Mouse (Mus musculus) megakaryocyte-erythroid progenitor cell, adult 5-6 weeks (primary cell): ENCODE measurements around the gene Zfp800. TPM values are rescaled to one million over a fixed set of nuclear protein-coding genes. Genes with fewer than 3 reads are reported as not detected.

ENCODE experiments used
- ATAC-seq: replicated peaks from 2 replicates; pipeline ENCODE4 v1.8.0; 2016; ENCODE audit warnings: mild to moderate bottlenecking, inconsistent platforms; ENCODE audit not compliant: severe bottlenecking, poor library complexity, low FRiP score, low TSS enrichment
- total RNA-seq, 2 experiments: library from RNA; stranded (forward) in 1 of 2; stranded (reverse) in 1 of 2; fragments of 200-1000, 215-1000 nt in 1 of 2; fragments of >200 nt in 1 of 2; fragmentation: Nextera tagmentation in 1 of 2; gene quantifications; 2 replicates each; pipeline ENCODE4 v1.2.3; 2014 to 2017

The Zfp800 gene
- total RNA-seq (2014; fragmentation: Nextera tagmentation), result 73.2 and 81.9 TPM in 2 replicates
- 112 and 158 TPM in 2 replicates for total RNA-seq (2017)

DNA sequence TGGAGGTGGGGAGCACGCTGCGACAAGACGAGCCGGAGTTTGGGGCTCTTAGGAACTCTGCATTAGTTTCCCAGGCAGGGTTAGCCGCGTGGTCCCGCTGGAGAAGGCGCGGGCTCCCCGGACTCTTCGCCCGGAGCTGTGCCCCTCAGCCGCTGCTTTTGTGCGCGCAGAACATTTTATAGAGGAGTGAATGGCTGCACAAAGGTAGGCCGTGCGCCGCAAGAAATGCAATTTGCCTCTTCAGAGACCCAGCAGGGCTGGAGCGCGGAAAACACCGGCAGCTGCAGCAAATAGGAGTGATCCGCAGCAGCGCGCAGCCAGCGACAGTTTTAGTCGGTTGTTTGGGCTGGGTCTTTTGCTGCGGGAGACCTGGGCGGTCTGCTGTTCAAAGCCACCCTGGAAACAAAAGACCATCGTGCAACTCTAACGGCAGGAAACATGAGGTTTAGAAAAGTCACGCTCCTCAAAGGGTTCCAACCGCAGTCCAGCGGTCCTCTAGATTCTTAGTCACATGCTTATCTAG, at the start of gene Zfp800:
Gene Zfp800 (minus strand): TSS at position 325 of the 523 bp plus-strand sequence.
- peak; percentile 51 for ATAC-seq

GRCm38 (mm10) chr6:28431538-28431855, 33.7 kb upstream of the Zfp800 start:
- no peak for ATAC-seq

DNA sequence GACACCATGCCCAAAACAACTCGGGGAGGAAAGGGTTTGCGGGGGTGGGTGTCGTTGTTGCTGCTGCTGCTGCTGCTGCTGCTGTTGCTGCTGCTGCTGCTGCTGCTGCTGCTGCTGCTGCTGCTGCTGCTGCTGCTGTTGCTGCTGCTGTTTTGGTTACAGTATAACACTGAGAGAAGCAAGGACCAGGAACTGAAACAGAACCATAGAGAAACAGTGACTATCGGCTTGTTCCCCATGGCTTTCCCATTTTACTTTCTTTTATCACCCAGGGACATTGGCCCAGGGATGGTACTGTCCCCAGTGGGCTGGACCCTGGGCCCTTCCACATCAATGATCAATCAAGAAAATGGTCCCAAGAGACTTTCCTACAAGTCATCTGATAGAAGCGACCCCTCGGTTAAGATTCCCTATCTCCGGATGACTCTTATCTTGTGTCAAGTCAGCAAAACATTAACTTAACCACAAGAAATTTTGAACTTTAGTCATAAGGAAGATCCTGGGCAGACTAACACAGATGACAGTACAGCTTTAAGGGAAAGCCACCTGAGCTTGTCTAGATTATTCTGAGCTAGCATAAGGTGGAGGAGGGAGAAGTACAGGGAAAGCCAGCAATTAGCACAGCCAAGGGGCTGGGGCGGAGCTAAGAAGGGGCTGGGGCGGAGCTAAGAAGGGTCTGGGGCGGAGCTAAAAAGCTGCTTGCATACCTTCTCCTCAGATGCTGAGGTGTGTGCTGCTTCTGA, 33.2 kb upstream of the Zfp800 start:
- ATAC-seq, result no peak

GRCm38 (mm10) chr6:28429870-28430269, 32.1 kb upstream of the Zfp800 start:
- ATAC-seq, result no peak

DNA sequence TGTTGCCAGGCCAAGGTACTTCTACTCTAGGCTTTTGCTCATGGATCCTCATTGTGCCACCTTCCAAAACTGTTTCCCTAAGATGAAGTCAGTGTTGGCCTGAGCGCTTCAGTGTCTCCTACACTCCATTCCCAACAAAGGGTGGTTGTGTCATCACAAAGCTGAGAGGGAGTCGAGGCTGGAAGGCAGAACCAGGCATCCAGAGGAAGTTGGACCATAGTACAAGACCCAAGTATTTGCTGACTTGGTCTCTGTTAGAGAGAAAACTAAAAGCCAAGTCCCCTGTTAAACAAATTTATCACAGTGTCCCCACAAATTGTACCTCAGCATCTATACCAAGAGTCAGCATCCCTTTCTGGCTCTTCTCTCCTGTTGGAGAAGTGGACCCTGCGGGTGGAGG, 30.5 kb upstream of the Zfp800 start, which contains the start of gene Gcc1:
Gene Gcc1 (minus strand): TSS at position 101 of the 400 bp plus-strand sequence.
- ATAC-seq, result no peak

DNA sequence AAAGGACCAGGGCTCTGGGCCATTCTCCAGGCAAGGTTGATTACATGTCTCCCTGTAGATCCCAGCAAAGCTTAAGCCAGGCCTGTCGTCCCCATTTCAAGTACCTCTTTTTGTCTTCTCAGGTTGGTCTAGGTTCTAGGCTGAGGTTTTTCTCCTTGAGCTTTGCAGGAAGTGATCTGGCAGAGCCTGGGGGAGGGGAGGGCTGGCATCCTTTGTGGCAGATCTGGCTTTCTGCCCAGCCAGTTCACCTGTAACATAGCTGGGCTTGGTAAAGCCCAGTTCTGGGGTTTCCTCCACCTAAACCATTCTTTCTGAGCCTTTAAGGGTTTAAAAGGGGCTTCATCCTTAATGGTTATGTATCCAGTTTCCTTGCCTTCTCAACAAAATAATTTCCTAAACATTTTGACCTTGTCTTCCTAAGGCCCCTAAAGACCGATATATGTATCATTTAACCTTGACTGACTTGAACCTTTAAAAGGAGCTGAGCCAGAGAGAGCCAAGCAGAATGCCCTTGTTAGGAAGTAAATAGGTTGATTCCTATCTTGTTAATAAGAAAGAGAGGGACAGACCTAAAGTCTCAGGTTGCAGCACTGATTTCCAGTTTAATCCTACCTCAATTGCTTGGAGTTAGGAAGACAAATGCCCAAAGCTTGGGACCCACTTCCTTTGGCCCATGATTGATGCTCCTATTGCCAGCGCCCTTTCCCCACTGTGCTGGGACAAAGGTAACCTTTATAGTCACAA, 29.5 kb upstream of the Zfp800 start, which contains the start of gene Fscn3:
Gene Fscn3 (plus strand): TSS at position 694 of the 744 bp plus-strand sequence.
- ATAC-seq, result no peak

- ATAC-seq, result no peak
Measured at GRCm38 (mm10) chr6:28425019-28425418, 27.2 kb upstream of the Zfp800 start.

GRCm38 (mm10) chr6:28423767-28424695, 26.2 kb upstream of the Zfp800 start:
- peak; percentile 29 for ATAC-seq

DNA sequence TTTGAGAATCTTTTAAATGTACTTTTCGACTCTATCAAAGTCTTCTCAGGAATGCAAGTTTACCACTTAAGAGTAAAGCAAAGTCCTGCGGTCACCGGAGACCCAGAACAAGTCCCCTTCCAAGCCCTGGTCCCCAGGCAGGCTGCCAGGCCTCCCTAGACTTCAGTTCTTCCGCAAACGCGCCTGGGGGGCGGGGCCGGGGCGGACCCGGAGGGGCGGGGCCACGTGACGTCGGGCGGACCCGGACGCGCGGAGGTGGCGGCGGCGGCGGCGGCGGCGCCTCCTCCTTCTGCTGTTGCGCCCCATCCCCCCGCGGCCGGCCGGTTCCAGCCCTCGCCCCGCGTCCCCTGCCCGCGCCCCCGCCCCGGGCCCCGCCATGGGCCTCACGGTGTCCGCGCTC, 25.5 kb upstream of the Zfp800 start, which contains the start of gene Arf5:
Gene Arf5 (plus strand): TSS at position 248 of the 400 bp plus-strand sequence.
- ATAC-seq, result peak; percentile 29

GRCm38 (mm10) chr6:28422651-28423290, 25.0 kb upstream of the Zfp800 start:
- no peak for ATAC-seq

DNA sequence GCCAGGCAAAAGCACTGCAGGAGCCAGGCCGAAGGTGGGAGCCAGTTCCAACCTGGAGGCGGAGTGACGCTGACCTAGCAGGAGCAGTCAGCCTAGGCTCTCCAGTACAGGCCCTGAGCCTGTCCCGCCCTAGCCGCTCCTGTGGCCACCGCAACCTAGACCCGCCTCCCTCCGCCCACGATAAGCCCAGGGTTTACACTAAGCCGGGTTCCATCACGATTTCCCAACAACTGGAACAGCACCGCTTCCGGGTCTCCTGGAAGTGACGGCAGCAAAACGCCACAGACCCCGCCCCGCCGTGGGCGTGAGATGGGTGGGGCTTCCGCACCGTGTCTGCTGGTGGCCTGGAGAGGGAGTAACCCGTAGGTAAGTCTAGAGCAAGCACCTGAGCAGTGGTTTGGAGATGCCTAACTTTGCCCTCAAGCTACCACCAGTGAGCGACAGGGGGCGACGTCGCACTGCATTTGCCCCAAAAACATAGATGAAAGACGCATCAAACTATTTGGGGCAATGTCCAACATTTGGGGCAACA, 23.7 kb upstream of the Zfp800 start:
- ATAC-seq, result peak; percentile 85

DNA sequence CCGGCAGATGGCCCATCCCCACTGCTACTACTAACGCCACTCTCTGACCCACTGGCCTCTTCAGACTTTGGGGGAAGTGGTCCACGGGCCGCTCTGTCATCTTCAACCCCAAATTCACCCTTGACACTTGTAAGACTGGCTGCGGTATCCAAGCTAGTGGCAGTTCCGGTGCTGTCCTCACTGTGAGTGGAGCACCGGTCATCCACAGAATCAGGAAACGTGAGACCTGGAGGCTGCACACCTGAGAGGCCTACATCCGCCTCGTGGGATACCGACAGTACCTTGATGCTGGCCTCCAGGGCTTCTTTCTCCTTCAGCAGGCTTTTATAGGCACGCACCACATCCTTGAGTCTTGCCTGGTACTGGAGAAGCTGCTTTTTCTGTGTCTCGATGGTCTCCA, 23.1 kb upstream of the Zfp800 start:
- ATAC-seq, result no peak

DNA sequence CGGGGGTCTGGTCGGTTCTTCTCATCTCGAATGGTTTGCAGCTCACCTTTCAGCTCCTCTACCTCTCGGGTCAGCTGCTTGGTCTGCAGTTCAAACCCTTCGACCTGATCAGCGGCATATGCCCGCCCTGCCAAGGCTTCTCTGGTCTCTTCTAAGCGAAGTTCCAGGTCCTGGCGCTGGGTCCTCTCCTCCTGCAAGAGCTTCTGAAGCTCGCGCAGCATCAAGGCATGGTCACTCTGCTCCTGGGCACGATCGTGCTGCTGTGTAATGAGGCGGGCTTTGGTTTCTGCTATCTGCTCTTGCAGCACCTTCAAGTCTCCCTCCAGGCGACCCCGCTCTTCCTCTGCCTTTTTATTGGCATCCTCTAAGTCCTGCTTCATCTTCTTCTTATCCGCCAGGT, 22.6 kb upstream of the Zfp800 start:
- ATAC-seq, result no peak

GRCm38 (mm10) chr6:28419673-28420072, 21.9 kb upstream of the Zfp800 start:
- 0 out of 2 replicates have a peak, but pooled peaks have one; percentile 6 for ATAC-seq

GRCm38 (mm10) chr6:28418449-28418848, 20.6 kb upstream of the Zfp800 start:
- ATAC-seq, result no peak

DNA sequence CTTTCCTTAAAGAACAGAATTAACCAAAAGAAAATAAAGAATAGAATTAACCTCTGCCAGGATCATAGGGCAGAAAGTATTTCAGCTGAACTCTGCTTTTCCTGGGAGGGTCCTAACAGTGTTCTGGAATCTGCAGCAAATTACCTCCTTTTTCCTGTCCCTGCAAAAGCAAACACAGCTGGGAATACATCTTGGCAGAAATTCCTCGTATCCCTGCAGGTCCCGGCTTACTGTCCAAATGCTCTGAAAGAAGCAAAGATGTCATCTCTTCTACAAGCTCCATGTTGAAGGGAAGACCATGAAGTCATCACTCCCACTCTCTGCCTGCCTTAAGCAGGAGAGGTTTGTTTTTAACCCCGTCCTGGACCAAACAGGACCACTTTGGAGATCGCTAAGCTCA, 19.2 kb upstream of the Zfp800 start:
- ATAC-seq, result no peak

DNA sequence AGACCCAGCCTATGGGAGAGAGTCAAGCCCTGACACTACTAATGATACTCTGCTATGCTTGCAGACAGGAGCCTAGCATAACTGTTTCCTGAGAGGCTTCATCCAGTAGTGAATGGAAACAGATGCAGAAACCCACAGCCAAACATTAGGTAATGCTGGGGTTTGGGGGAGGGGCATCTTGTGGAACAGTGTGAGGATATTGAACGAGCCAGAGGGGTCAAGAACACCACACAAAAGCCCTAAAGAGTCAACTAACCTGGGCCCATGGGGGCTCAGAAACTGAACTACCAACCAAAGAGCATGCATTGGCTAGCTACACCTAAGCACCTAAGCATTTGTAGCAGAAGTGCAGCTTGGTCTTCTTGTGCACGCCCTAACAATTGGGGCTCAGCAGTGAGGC, 13.4 kb upstream of the Zfp800 start:
- no peak for ATAC-seq

GRCm38 (mm10) chr6:28410053-28410452, 12.2 kb upstream of the Zfp800 start:
- peak; percentile 63 for ATAC-seq

DNA sequence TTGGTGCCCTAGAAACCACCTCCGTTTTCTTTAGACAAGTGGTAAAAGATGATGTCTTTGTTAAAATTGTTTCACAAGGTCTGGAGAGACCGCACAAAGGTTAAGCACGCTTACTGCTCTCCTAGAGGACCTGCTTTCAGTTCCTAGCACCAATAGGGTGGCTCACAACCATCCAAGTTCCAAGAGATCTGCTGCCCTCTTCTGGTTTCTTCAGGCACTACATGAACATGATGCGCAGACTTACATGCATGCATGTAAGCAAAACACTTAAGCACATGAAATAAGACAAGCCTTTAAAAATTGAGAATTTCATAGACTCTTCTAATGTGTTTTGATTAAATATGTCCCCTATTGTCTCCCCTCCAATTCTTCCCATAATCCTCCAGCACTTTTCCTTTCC, 2.0 kb upstream of the Zfp800 start:
- no peak for ATAC-seq
